Mouse (Mus musculus): ENCODE data around the gene Gpank1.

GRCm38 (mm10) chr17:35161421-35161820, 40.2 kb downstream of the Gpank1 start:
- TF ChIP-seq CTCF (IDR thresholded peaks at IDR 0.05 in 2 of 3, conservative IDR thresholded peaks at IDR 0.05 in 1 of 3; ENCODE audit: control insufficient read depth in 1 of 3, insufficient read depth in 1 of 3, low read depth in 2 of 3, low read length in 3 of 3, poor library complexity in 1 of 3, severe bottlenecking in 1 of 3) (no peak), TCF12 (IDR thresholded peaks at IDR 0.05; ENCODE audit: low read depth, low read length) (no peak)
